Mouse (Mus musculus) bone marrow, adult 2 months (tissue): ENCODE data around the gene Gjc2. TPM values are rescaled to one million over a fixed set of nuclear protein-coding genes. Genes with fewer than 3 reads are reported as not detected.

Experiments
- H3K27ac ChIP-seq: fragments of 200-500 bp; 2 replicates; pipeline ENCODE4 v1.5.1; 2012; ENCODE audit warnings: low read depth, mild to moderate bottlenecking, control low read depth, inconsistent platforms, low read length; ENCODE audit not compliant: control insufficient read depth, poor library complexity, insufficient read depth
- H3K4me1 ChIP-seq: fragments of 200-500 bp; 2 replicates; pipeline ENCODE4 v1.6.1; 2011; ENCODE audit warnings: low read length; ENCODE audit not compliant: control insufficient read depth, insufficient read depth
- H3K4me3 ChIP-seq: fragments of 200-500 bp; replicated peaks from 2 replicates; pipeline ENCODE3; 2011; ENCODE audit warnings: mild to moderate bottlenecking, low read depth, low read length, control low read depth; ENCODE audit not compliant: control insufficient read depth
- CTCF ChIP-seq: fragments of 200-500 bp; IDR thresholded peaks from 2 replicates; pipeline ENCODE4 v1.5.1; 2011; ENCODE audit warnings: low read length, control low read depth; ENCODE audit not compliant: control insufficient read depth, insufficient read depth
- POLR2A ChIP-seq: fragments of 200-500 bp; IDR thresholded peaks from 2 replicates; pipeline ENCODE4 v1.6.1; 2011; ENCODE audit warnings: low read depth, mild to moderate bottlenecking, control low read depth, low read length, borderline replicate concordance; ENCODE audit not compliant: control insufficient read depth
- WGBS: fragments of 180-500 bp; shearing (Covaris S2); methylation state at CpG from one replicate; pipeline ENCODE4 v1.1.7; 2018; 5-methylcytosine and 5-hydroxymethylcytosine counted together
- polyA plus RNA-seq: library from polyadenylated mRNA; stranded (reverse); fragments of >200 nt; gene quantifications from 2 replicates; pipeline ENCODE4 v1.2.4, GENCODE M21; 2011; ENCODE audit warnings: low replicate concordance; ENCODE audit not compliant: missing spikeins, insufficient read depth, insufficient read length

Gjc2 gene
- polyA plus RNA-seq, 1 experiment, result not detected

GRCm38 (mm10) chr11:59210020-59210419, 27.0 kb upstream of the Gjc2 start:
- WGBS, result 92% methylated on average over 4 of the region's 4 CpGs
- H3K27ac ChIP-seq, result no peak overlapping the region
- TF ChIP-seq CTCF (no peak), POLR2A (no peak)
- H3K4me3 ChIP-seq, result no peak overlapping the region
- peaks cover 6% of the 10 kb centered on the region; the same call in 1 of the 2 replicates for H3K4me1 ChIP-seq

GRCm38 (mm10) chr11:59209580-59209979, 26.6 kb upstream of the Gjc2 start:
- no peak overlapping the region for H3K4me3 ChIP-seq
- no peak overlapping the region for H3K27ac ChIP-seq
- peaks cover 6% of the 10 kb centered on the region; the same call in 1 of the 2 replicates for H3K4me1 ChIP-seq
- WGBS, result 77% methylated on average over 5 of the region's 5 CpGs
- TF ChIP-seq POLR2A (no peak), CTCF (no peak)

GRCm38 (mm10) chr11:59209003-59209441, 26.0 kb upstream of the Gjc2 start:
- Histone ChIP-seq H3K27ac (peak overlapping the region; percentile 61), H3K4me1 (peaks cover 6% of the 10 kb centered on the region; the same call in 1 of the 2 replicates)
- 18% methylated on average over 18 of the region's 18 CpGs for WGBS

GRCm38 (mm10) chr11:59208153-59208831, 25.3 kb upstream of the Gjc2 start, which contains the start of gene 2310033P09Rik:
2310033P09Rik (plus strand) TSS chr11:59208321.
- Histone ChIP-seq H3K27ac (peak within 1 kb of the TSS; percentile 90), H3K4me3 (peak within 1 kb of the TSS; percentile 90), H3K4me1 (peaks cover 6% of the 10 kb centered on the region; the same call in 1 of the 2 replicates)
- TF ChIP-seq CTCF, result no peak
- TF ChIP-seq POLR2A, result peak; percentile 80
- WGBS, result under 1% methylated on average over 67 of the region's 67 CpGs

More at GRCm38 (mm10) chr11:59209003-59209441, 26.0 kb upstream of the Gjc2 start:
- TF ChIP-seq POLR2A (peak; percentile 37; the same call in 1 of the 2 replicates), CTCF (peak; percentile 94)
- peak overlapping the region; percentile 90 for H3K4me3 ChIP-seq

GRCm38 (mm10) chr11:59202081-59202995, 19.3 kb upstream of the Gjc2 start, which contains the start of gene Mrpl55:
Mrpl55 (plus strand) TSS chr11:59202486.
- peak; percentile 63; the same call in 1 of the 2 replicates for TF ChIP-seq POLR2A
- no peak for TF ChIP-seq CTCF
- Histone ChIP-seq H3K4me1 (no peaks in the 10 kb centered on the region; the same call in none of the 2 replicates), H3K27ac (peak within 1 kb of the TSS; percentile 87), H3K4me3 (peak within 1 kb of the TSS; percentile 87)
- under 1% methylated on average over 63 of the region's 63 CpGs for WGBS

GRCm38 (mm10) chr11:59201216-59202002, 18.4 kb upstream of the Gjc2 start:
- TF ChIP-seq POLR2A (no peak), CTCF (no peak)
- WGBS, result 8% methylated on average over 16 of the region's 16 CpGs
- Histone ChIP-seq H3K4me3 (peak overlapping the region; percentile 87), H3K27ac (peak overlapping the region; percentile 87), H3K4me1 (no peaks in the 10 kb centered on the region; the same call in none of the 2 replicates)

GRCm38 (mm10) chr11:59196230-59196629, 13.2 kb upstream of the Gjc2 start:
- no peak overlapping the region for H3K4me3 ChIP-seq
- H3K4me1 ChIP-seq, result no peaks in the 10 kb centered on the region; the same call in none of the 2 replicates
- no peak for TF ChIP-seq POLR2A
- TF ChIP-seq CTCF, result no peak
- no peak overlapping the region for H3K27ac ChIP-seq
